Mouse (Mus musculus) kidney, adult 2 months (tissue): Measurements from ENCODE around the gene Tmem30b. TPM values are rescaled to one million over a fixed set of nuclear protein-coding genes. Genes with fewer than 3 reads are reported as not detected.
A peak's percentile ranks its signal among the peaks of the same experiment; 100 is the strongest.

Source experiments
- DNase-seq: peaks from one replicate; pipeline ENCODE4 v3.0.0; 2021
- H3K27ac ChIP-seq: fragments of 200-500 bp; 2 replicates; pipeline ENCODE4 v1.5.1; 2012; ENCODE audit warnings: low read depth, low read length, control low read depth, inconsistent platforms; ENCODE audit not compliant: insufficient read depth
- H3K27me3 ChIP-seq: fragments of 200-500 bp; replicated peaks from 2 replicates; pipeline ENCODE4 v1.6.1; 2012; ENCODE audit warnings: mild to moderate bottlenecking, moderate library complexity, low read length, inconsistent platforms; ENCODE audit not compliant: control insufficient read depth, insufficient read depth
- H3K36me3 ChIP-seq: fragments of 200-500 bp; 2 replicates; pipeline ENCODE4 v1.6.1; 2012; ENCODE audit warnings: mild to moderate bottlenecking, moderate library complexity, low read length, inconsistent platforms; ENCODE audit not compliant: control insufficient read depth, insufficient read depth
- H3K4me1 ChIP-seq: fragments of 200-500 bp; 2 replicates; pipeline ENCODE4 v1.6.1; 2011; ENCODE audit warnings: low read length; ENCODE audit not compliant: control insufficient read depth, insufficient read depth
- H3K4me3 ChIP-seq: fragments of 200-500 bp; 2 replicates; pipeline ENCODE4 v1.5.1; 2011; ENCODE audit warnings: mild to moderate bottlenecking, low read depth, low read length, control low read depth; ENCODE audit not compliant: insufficient read depth
- CTCF ChIP-seq: fragments of 200-500 bp; conservative IDR thresholded peaks from 2 replicates; pipeline ENCODE4 v1.5.1; 2011; ENCODE audit warnings: low read depth, mild to moderate bottlenecking, control low read depth, low read length, moderate library complexity, mixed read lengths; ENCODE audit not compliant: insufficient read depth, insufficient read length
- POLR2A ChIP-seq: fragments of 200-500 bp; IDR thresholded peaks from one replicate; pipeline ENCODE4 v1.6.1; 2011; ENCODE audit warnings: low read depth, low read length, control low read depth
- WGBS: fragments of 180-500 bp; shearing (Covaris S2); methylation state at CpG from one replicate; pipeline ENCODE4 v1.1.7; 2018; 5-methylcytosine and 5-hydroxymethylcytosine counted together
- polyA plus RNA-seq: library from polyadenylated mRNA; depleted of rRNA; stranded (reverse); fragments of >200 nt; gene quantifications from 2 replicates; pipeline ENCODE4 v1.2.3, GENCODE M21; 2012

Gene Tmem30b
- polyA plus RNA-seq, 1 experiment, result 16.5 TPM

GRCm38 (mm10) chr12:73585850-73586249, 39.7 kb upstream of the Tmem30b start:
- Histone ChIP-seq H3K4me3 (peak overlapping the region; percentile 58), H3K27ac (peak overlapping the region; percentile 9; the same call in 1 of the 2 replicates), H3K4me1 (no peaks in the 10 kb centered on the region), H3K27me3 (peaks cover 2% of the 10 kb centered on the region; the same call in 1 of the 2 replicates), H3K36me3 (no peaks in the 10 kb centered on the region)
- 10% methylated on average over 7 of the region's 7 CpGs for WGBS
- DNase-seq, result no peak
- no peak for TF ChIP-seq CTCF
- TF ChIP-seq POLR2A, result no peak

GRCm38 (mm10) chr12:73585241-73585801, 39.1 kb upstream of the Tmem30b start:
- TF ChIP-seq CTCF, result no peak
- TF ChIP-seq POLR2A, result no peak
- no peak for DNase-seq
- 1% methylated on average over 33 of the region's 33 CpGs for WGBS
- H3K27ac ChIP-seq, result peak overlapping the region; percentile 9
- H3K27me3 ChIP-seq, result peaks cover 2% of the 10 kb centered on the region; the same call in 1 of the 2 replicates
- H3K36me3 ChIP-seq, result no peaks in the 10 kb centered on the region
- no peaks in the 10 kb centered on the region for H3K4me1 ChIP-seq
- peak overlapping the region; percentile 58 for H3K4me3 ChIP-seq

- Histone ChIP-seq H3K4me1 (no peaks in the 10 kb centered on the region), H3K27me3 (peaks cover 2% of the 10 kb centered on the region; the same call in 1 of the 2 replicates), H3K36me3 (no peaks in the 10 kb centered on the region), H3K4me3 (peak within 1 kb of the TSS; percentile 58), H3K27ac (peak within 1 kb of the TSS; percentile 68)
- peak; percentile 92 for DNase-seq
- TF ChIP-seq CTCF (no peak; the same call in 1 of the 2 replicates), POLR2A (no peak)
- under 1% methylated on average over 61 of the region's 61 CpGs for WGBS
Observed at GRCm38 (mm10) chr12:73584610-73585240, 38.5 kb upstream of the Tmem30b start, which contains the start of gene Prkch. Gene Prkch (plus strand): TSS chr12:73584796.

GRCm38 (mm10) chr12:73583813-73584609, 37.8 kb upstream of the Tmem30b start:
- 8% methylated on average over 33 of the region's 33 CpGs for WGBS
- no peak for TF ChIP-seq POLR2A
- peak; percentile 54 for TF ChIP-seq CTCF
- peaks cover 2% of the 10 kb centered on the region; the same call in 1 of the 2 replicates for H3K27me3 ChIP-seq

GRCm38 (mm10) chr12:73583318-73583717, 37.1 kb upstream of the Tmem30b start:
- no peaks in the 10 kb centered on the region for H3K4me1 ChIP-seq
- peak; percentile 46 for DNase-seq
- 71% methylated on average over 9 of the region's 9 CpGs for WGBS
- peak overlapping the region; percentile 68; the same call in 1 of the 2 replicates for H3K27ac ChIP-seq
- TF ChIP-seq CTCF, result no peak
- no peak for TF ChIP-seq POLR2A
- no peak overlapping the region for H3K4me3 ChIP-seq
- H3K27me3 ChIP-seq, result peaks cover 2% of the 10 kb centered on the region; the same call in 1 of the 2 replicates
- H3K36me3 ChIP-seq, result no peaks in the 10 kb centered on the region

More at GRCm38 (mm10) chr12:73583813-73584609, 37.8 kb upstream of the Tmem30b start:
- no peaks in the 10 kb centered on the region for H3K4me1 ChIP-seq
- H3K27ac ChIP-seq, result peak overlapping the region; percentile 68
- peak overlapping the region; percentile 58 for H3K4me3 ChIP-seq
- no peaks in the 10 kb centered on the region for H3K36me3 ChIP-seq
- DNase-seq, result peak; percentile 74

GRCm38 (mm10) chr12:73580811-73581210, 34.6 kb upstream of the Tmem30b start:
- no peaks in the 10 kb centered on the region for H3K4me1 ChIP-seq
- no peak overlapping the region for H3K27ac ChIP-seq
- H3K36me3 ChIP-seq, result no peaks in the 10 kb centered on the region
- 82% methylated on average over 7 of the region's 7 CpGs for WGBS
- no peak overlapping the region for H3K4me3 ChIP-seq
- H3K27me3 ChIP-seq, result peaks cover 2% of the 10 kb centered on the region; the same call in 1 of the 2 replicates
- DNase-seq, result no peak
- no peak for TF ChIP-seq POLR2A
